Mouse (Mus musculus) liver, postnatal 0 days (tissue): Measurements from ENCODE around the gene Itgbl1. TPM values are rescaled to one million over a fixed set of nuclear protein-coding genes. Genes with fewer than 3 reads are reported as not detected.
"Not testable (repeated sequence)": the region's sequence is repeated elsewhere in the genome, so short reads cannot be mapped to it uniquely, and the experiment has no call there.

Experiments
- ATAC-seq: fragments of 200-750 bp; cut with Nextera tagmentation; 2 replicates; pipeline ENCODE4 v1.8.0; 2017; ENCODE audit warnings: mild to moderate bottlenecking, moderate library complexity
- DNase-seq: peaks from one replicate; pipeline ENCODE4 v3.0.0-alpha.2; 2016
- H3K27ac ChIP-seq: fragments of 300-500 bp; sonication (generic); 2 replicates; pipeline ENCODE4 v1.5.1; 2014; ENCODE audit warnings: antibody characterized with exemption, moderate library complexity, mild to moderate bottlenecking, low read depth
- H3K27me3 ChIP-seq: fragments of 300-500 bp; sonication (generic); 2 replicates; pipeline ENCODE4 v1.6.1; 2014; ENCODE audit warnings: low read length, control low read depth, mixed read lengths; ENCODE audit not compliant: insufficient read depth
- H3K36me3 ChIP-seq: fragments of 300-500 bp; sonication (generic); replicated peaks from 2 replicates; pipeline ENCODE4 v1.6.1; 2014; ENCODE audit warnings: mild to moderate bottlenecking, control low read depth, low read length, moderate library complexity, mixed read lengths; ENCODE audit not compliant: insufficient read depth
- H3K4me1 ChIP-seq: fragments of 300-500 bp; sonication (generic); 2 replicates; pipeline ENCODE4 v1.6.1; 2014; ENCODE audit warnings: antibody characterized with exemption, mild to moderate bottlenecking, control low read depth; ENCODE audit not compliant: insufficient read depth
- H3K4me2 ChIP-seq: fragments of 300-500 bp; sonication (generic); 2 replicates; pipeline ENCODE4 v1.6.1; 2014; ENCODE audit warnings: low read depth, mild to moderate bottlenecking, low read length, moderate library complexity, mixed read lengths
- H3K4me3 ChIP-seq: fragments of 300-500 bp; sonication (generic); 2 replicates; pipeline ENCODE4 v1.5.1; 2014; ENCODE audit warnings: low read depth, low read length
- H3K9ac ChIP-seq: fragments of 300-500 bp; sonication (generic); replicated peaks from 2 replicates; pipeline ENCODE4 v1.6.1; 2014; ENCODE audit warnings: mild to moderate bottlenecking, moderate library complexity
- H3K9me3 ChIP-seq: fragments of 300-500 bp; sonication (generic); 2 replicates; pipeline ENCODE4 v1.6.1; 2016; ENCODE audit warnings: mild to moderate bottlenecking, control low read depth, low read length, mixed read lengths
- CTCF ChIP-seq: sonication (generic); IDR thresholded peaks from 2 replicates; pipeline ENCODE4 v1.5.1; 2016; ENCODE audit warnings: antibody characterized with exemption, low read depth
- EP300 ChIP-seq: IDR thresholded peaks from 2 replicates; pipeline ENCODE4 v1.6.1; 2016; ENCODE audit warnings: antibody characterized with exemption, low read depth, mild to moderate bottlenecking
- WGBS: fragments of 180-500 bp; shearing (Covaris S2); extraction: QIAGEN DNeasy Blood & Tissue Kit; methylation state at CpG from one replicate; pipeline ENCODE4 v1.1.7; 2014; ENCODE audit not compliant: insufficient replicate concordance; 5-methylcytosine and 5-hydroxymethylcytosine counted together
- polyA plus RNA-seq: library from polyadenylated mRNA; unstranded; fragments of >200 nt; fragmentation: Nextera tagmentation; extraction: Ambion mirVana; gene quantifications from 2 replicates; pipeline ENCODE4 v1.2.1, GENCODE M21; 2015

Gene Itgbl1
- polyA plus RNA-seq, 1 experiment from 2014 or later, result 0.04 TPM

DNA sequence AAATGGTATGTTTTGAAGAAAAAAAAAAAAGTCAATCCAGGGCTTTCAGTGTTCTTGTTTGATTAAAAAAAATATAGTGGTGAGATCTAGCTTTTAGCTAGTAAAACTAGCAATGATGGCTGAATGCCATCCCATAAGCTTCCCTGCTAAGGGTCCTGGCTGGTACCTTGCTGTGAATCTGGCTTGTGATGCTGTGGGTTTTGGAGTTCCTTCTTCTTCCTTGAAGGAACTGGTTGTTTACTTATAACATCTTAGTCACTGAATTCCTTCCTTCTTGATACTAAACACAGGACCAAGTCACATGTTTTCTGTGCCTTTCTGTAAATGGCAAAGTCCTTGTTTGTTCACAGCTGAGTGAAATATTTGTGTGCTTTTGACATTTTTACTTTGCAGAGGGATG is 3.4 kb downstream of the Itgbl1 start:
- no peak overlapping the region for H3K4me2 ChIP-seq
- H3K4me1 ChIP-seq, result no peaks in the 10 kb centered on the region
- no peaks in the 10 kb centered on the region for H3K27me3 ChIP-seq
- H3K9me3 ChIP-seq, result no peaks in the 10 kb centered on the region
- no peak overlapping the region for H3K9ac ChIP-seq
- no peaks in the 10 kb centered on the region for H3K36me3 ChIP-seq
- DNase-seq (no peak), ATAC-seq (no peak)
- no peak overlapping the region for H3K27ac ChIP-seq
- no peak overlapping the region for H3K4me3 ChIP-seq
- TF ChIP-seq EP300 (no peak), CTCF (no peak)

- no peak overlapping the region for H3K4me2 ChIP-seq
- no peaks in the 10 kb centered on the region for H3K36me3 ChIP-seq
- TF ChIP-seq EP300, result no peak
- TF ChIP-seq CTCF, result no peak
- no peak overlapping the region for H3K27ac ChIP-seq
- no peak overlapping the region for H3K9ac ChIP-seq
- H3K9me3 ChIP-seq, result no peaks in the 10 kb centered on the region
- DNase-seq (no peak), ATAC-seq (no peak)
- H3K4me3 ChIP-seq, result no peak overlapping the region
- no peaks in the 10 kb centered on the region for H3K4me1 ChIP-seq
- no peaks in the 10 kb centered on the region for H3K27me3 ChIP-seq
Measured at GRCm38 (mm10) chr14:123664451-123664850, 4.7 kb downstream of the Itgbl1 start.

DNA sequence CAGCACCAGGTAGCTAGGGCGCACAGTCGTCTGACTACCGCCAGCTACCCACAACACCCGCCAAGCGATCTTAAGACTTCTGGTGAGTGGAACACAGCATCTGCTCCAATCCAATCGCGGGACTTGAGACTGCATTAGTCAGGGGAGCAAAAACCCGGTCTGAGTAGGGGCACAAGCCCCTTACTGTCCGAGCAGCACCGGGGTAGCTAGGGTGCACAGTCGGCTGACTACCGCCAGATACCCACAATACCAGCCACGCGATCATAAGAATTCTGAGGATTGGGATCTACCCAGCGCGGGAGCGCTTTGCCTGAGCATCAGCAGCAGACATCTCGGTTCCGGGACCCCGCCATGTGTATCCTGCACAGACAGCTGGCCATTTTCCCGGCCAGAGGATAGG is 11.3 kb downstream of the Itgbl1 start:
- not testable (repeated sequence) for ATAC-seq, H3K27ac ChIP-seq, H3K4me3 ChIP-seq, H3K4me1 ChIP-seq, DNase-seq, H3K9me3 ChIP-seq, H3K36me3 ChIP-seq, H3K4me2 ChIP-seq, H3K9ac ChIP-seq, H3K27me3 ChIP-seq
- 71% methylated on average over 21 of the region's 21 CpGs for WGBS

DNA sequence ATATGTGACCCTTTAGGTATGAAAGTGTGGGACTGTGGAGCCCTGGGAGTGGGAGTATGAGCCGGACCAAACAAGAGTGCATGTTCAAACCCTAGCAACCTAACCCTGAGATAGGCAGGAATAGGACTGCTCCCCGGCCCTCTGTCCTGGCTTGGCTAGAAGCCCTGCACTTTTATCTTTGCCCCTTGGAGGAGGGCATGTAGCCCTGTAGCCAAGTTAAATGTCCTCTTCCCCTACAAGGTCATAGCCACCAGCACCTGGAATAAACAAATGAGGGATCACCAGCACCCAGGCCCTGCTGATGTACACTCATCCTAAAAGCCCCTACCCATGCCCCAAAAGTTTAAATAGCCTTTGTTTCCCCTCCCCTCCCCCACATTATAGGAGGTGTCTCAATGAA is 18.3 kb downstream of the Itgbl1 start:
- Histone ChIP-seq H3K36me3 (no peaks in the 10 kb centered on the region), H3K4me2 (no peak overlapping the region), H3K9me3 (no peaks in the 10 kb centered on the region), H3K27ac (no peak overlapping the region), H3K4me1 (no peaks in the 10 kb centered on the region), H3K4me3 (no peak overlapping the region), H3K27me3 (no peaks in the 10 kb centered on the region), H3K9ac (no peak overlapping the region)
- WGBS, result 52% methylated on average over 2 of the region's 2 CpGs
- ATAC-seq (no peak), DNase-seq (no peak)
- TF ChIP-seq CTCF, result no peak
- no peak for TF ChIP-seq EP300

- H3K27ac ChIP-seq, result no peak overlapping the region
- no peak for ATAC-seq
- no peak for DNase-seq
- no peaks in the 10 kb centered on the region for H3K4me1 ChIP-seq
- H3K27me3 ChIP-seq, result no peaks in the 10 kb centered on the region
- no peak overlapping the region for H3K9ac ChIP-seq
- no peaks in the 10 kb centered on the region for H3K36me3 ChIP-seq
- H3K4me2 ChIP-seq, result no peak overlapping the region
- TF ChIP-seq CTCF, result no peak
- no peak for TF ChIP-seq EP300
- H3K4me3 ChIP-seq, result no peak overlapping the region
- no peaks in the 10 kb centered on the region for H3K9me3 ChIP-seq
Measured at GRCm38 (mm10) chr14:123714751-123715150, 55.0 kb downstream of the Itgbl1 start.

DNA sequence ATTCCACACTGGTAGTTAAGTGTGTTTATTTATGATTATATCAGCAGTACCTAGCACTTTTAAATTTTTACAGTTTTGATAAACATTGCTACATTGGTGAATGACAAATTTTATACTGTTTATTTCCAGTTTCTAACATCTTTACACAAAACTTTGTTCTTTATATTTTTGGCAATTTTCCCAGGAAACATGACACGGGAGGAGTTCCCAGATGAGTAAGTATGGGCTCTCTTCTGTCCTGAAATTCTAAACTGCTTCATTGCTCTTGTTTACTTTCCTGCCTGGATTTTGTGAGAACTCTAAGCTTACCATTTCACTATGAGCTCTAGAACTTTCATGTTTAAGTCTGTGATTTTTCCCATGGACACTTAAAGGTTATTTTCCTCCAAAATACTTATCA is 82.3 kb downstream of the Itgbl1 start:
- H3K27ac ChIP-seq, result no peak overlapping the region
- 45% methylated on average over 1 of the region's 1 CpGs for WGBS
- no peaks in the 10 kb centered on the region for H3K4me1 ChIP-seq
- H3K9ac ChIP-seq, result no peak overlapping the region
- no peaks in the 10 kb centered on the region for H3K36me3 ChIP-seq
- no peak overlapping the region for H3K4me3 ChIP-seq
- H3K27me3 ChIP-seq, result no peaks in the 10 kb centered on the region
- no peak overlapping the region for H3K4me2 ChIP-seq
- H3K9me3 ChIP-seq, result no peaks in the 10 kb centered on the region
- no peak for TF ChIP-seq CTCF
- TF ChIP-seq EP300, result no peak
- DNase-seq, result no peak
- ATAC-seq, result no peak

- H3K27ac ChIP-seq, result no peak overlapping the region
- no peaks in the 10 kb centered on the region for H3K36me3 ChIP-seq
- H3K27me3 ChIP-seq, result no peaks in the 10 kb centered on the region
- DNase-seq (no peak), ATAC-seq (no peak)
- H3K9me3 ChIP-seq, result no peaks in the 10 kb centered on the region
- H3K4me2 ChIP-seq, result no peak overlapping the region
- H3K4me1 ChIP-seq, result no peaks in the 10 kb centered on the region
- no peak overlapping the region for H3K4me3 ChIP-seq
- TF ChIP-seq EP300, result no peak
- TF ChIP-seq CTCF, result no peak
- 65% methylated on average over 1 of the region's 1 CpGs for WGBS
- H3K9ac ChIP-seq, result no peak overlapping the region
Measured at GRCm38 (mm10) chr14:123751017-123751416, 91.2 kb downstream of the Itgbl1 start.
